Mouse (Mus musculus) lung, embryonic 16.5 days (tissue): ENCODE measurements at regions not wholly inside any gene's neighbourhood (a gene's known extent, or its start where the extent isn't known, plus 50 kb on each side); places are given as distances from the start of the nearest gene placed in this dataset.
A peak's percentile ranks its signal among the peaks of the same experiment; 100 is the strongest.

Experiments
- ATAC-seq: fragments of 200-750 bp; cut with Nextera tagmentation; 2 replicates; pipeline ENCODE4 v1.8.0; 2017; ENCODE audit warnings: low read depth, mild to moderate bottlenecking, moderate library complexity
- H3K27ac ChIP-seq: fragments of 300-500 bp; sonication (generic); 2 replicates; pipeline ENCODE4 v1.5.1; 2014; ENCODE audit warnings: mild to moderate bottlenecking, control low read depth, low read length
- H3K27me3 ChIP-seq: fragments of 300-500 bp; sonication (generic); 2 replicates; pipeline ENCODE4 v1.6.1; 2014; ENCODE audit warnings: low read depth, low read length, mixed read lengths; ENCODE audit not compliant: control insufficient read depth, insufficient read depth
- H3K36me3 ChIP-seq: fragments of 300-500 bp; sonication (generic); 2 replicates; pipeline ENCODE4 v1.6.1; 2014; ENCODE audit warnings: low read length; ENCODE audit not compliant: control insufficient read depth, insufficient read depth
- H3K4me1 ChIP-seq: fragments of 300-500 bp; sonication (generic); replicated peaks from 2 replicates; pipeline ENCODE4 v1.6.1; 2014; ENCODE audit warnings: low read length, mixed read lengths; ENCODE audit not compliant: control insufficient read depth, insufficient read depth
- H3K4me2 ChIP-seq: fragments of 300-500 bp; sonication (generic); 2 replicates; pipeline ENCODE4 v1.6.1; 2014; ENCODE audit warnings: low read depth, low read length, control low read depth
- H3K4me3 ChIP-seq: fragments of 300-500 bp; sonication (generic); 2 replicates; pipeline ENCODE4 v1.5.1; 2014; ENCODE audit warnings: mild to moderate bottlenecking, low read length, control low read depth
- H3K9ac ChIP-seq: fragments of 300-500 bp; sonication (generic); 2 replicates; pipeline ENCODE4 v1.6.1; 2014; ENCODE audit warnings: low read length, control low read depth
- H3K9me3 ChIP-seq: fragments of 300-500 bp; sonication (generic); 2 replicates; pipeline ENCODE4 v1.6.1; 2016; ENCODE audit warnings: low read length; ENCODE audit not compliant: control insufficient read depth
- WGBS: fragments of 180-500 bp; shearing (Covaris S2); extraction: QIAGEN DNeasy Blood & Tissue Kit; methylation state at CpG from one replicate; pipeline ENCODE4 v1.1.7; 2014; 5-methylcytosine and 5-hydroxymethylcytosine counted together

- 0 out of 2 replicates have a peak, but pooled peaks cover 3% of the 10 kb centered on the region for H3K9me3 ChIP-seq
- WGBS: 1% methylated on average over 4 of the region's 4 CpGs
Observed at GRCm38 (mm10) chr5:132923365-132923764, 380.2 kb upstream of the Auts2 start.

DNA sequence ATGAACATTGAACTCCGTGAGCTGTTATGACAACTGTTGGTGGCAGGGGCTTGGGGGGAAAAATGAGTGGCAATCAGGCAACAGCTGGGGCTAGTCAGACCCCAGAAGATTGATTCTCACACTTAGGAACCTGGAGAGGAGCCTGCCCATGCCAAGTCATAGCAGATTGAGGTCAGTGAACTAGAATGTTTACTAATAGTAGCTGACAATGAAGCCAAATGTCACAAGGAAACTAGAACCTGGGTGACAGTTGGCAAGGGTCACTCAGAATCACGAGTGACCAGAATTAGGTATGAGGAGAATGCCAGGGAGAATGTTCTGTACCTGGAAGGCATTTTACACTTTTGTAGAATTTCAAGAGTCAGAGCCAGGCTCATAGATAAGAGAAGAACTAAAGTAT is 365.9 kb upstream of the Auts2 start:
- Histone ChIP-seq H3K4me1 (no peaks in the 10 kb centered on the region), H3K4me2 (no peak overlapping the region), H3K9ac (no peak overlapping the region), H3K36me3 (no peaks in the 10 kb centered on the region), H3K4me3 (no peak overlapping the region), H3K27me3 (no peaks in the 10 kb centered on the region), H3K9me3 (no peaks in the 10 kb centered on the region), H3K27ac (no peak overlapping the region)
- WGBS: 37% methylated on average over 2 of the region's 2 CpGs
- ATAC-seq: no peak

More at GRCm38 (mm10) chr5:132923365-132923764, 380.2 kb upstream of the Auts2 start:
- peaks cover 8% of the 10 kb centered on the region; the same call in 1 of the 2 replicates for H3K4me1 ChIP-seq
- no peak overlapping the region for H3K9ac ChIP-seq
- H3K27ac ChIP-seq: no peak overlapping the region
- no peak overlapping the region for H3K4me2 ChIP-seq
- no peaks in the 10 kb centered on the region for H3K27me3 ChIP-seq
- ATAC-seq: peak; percentile 91
- H3K36me3 ChIP-seq: no peaks in the 10 kb centered on the region
- no peak overlapping the region for H3K4me3 ChIP-seq

- no peak for ATAC-seq
- Histone ChIP-seq H3K27ac (no peak overlapping the region), H3K4me1 (no peaks in the 10 kb centered on the region), H3K9ac (no peak overlapping the region), H3K27me3 (no peaks in the 10 kb centered on the region), H3K4me3 (no peak overlapping the region), H3K36me3 (no peaks in the 10 kb centered on the region), H3K4me2 (no peak overlapping the region), H3K9me3 (no peaks in the 10 kb centered on the region)
- WGBS: 75% methylated on average over 8 of the region's 8 CpGs
Observed at GRCm38 (mm10) chr5:132908220-132908619, 365.1 kb upstream of the Auts2 start.

GRCm38 (mm10) chr5:132892591-132892990 is 349.4 kb upstream of the Auts2 start:
- Histone ChIP-seq H3K9me3 (no peaks in the 10 kb centered on the region), H3K27me3 (no peaks in the 10 kb centered on the region), H3K27ac (no peak overlapping the region), H3K4me2 (no peak overlapping the region), H3K36me3 (no peaks in the 10 kb centered on the region), H3K4me3 (no peak overlapping the region), H3K4me1 (no peaks in the 10 kb centered on the region), H3K9ac (no peak overlapping the region)
- WGBS: 83% methylated on average over 1 of the region's 1 CpGs
- ATAC-seq: no peak

- Histone ChIP-seq H3K27me3 (no peaks in the 10 kb centered on the region), H3K4me2 (no peak overlapping the region), H3K9me3 (no peaks in the 10 kb centered on the region), H3K4me3 (no peak overlapping the region), H3K27ac (no peak overlapping the region), H3K9ac (no peak overlapping the region), H3K36me3 (no peaks in the 10 kb centered on the region), H3K4me1 (no peaks in the 10 kb centered on the region)
- ATAC-seq: no peak
- 44% methylated on average over 2 of the region's 2 CpGs for WGBS
Observed at GRCm38 (mm10) chr5:132884130-132884529, 341.0 kb upstream of the Auts2 start.

GRCm38 (mm10) chr5:132882291-132882690 is 339.1 kb upstream of the Auts2 start:
- H3K27me3 ChIP-seq: no peaks in the 10 kb centered on the region
- no peak overlapping the region for H3K27ac ChIP-seq
- ATAC-seq: 0 out of 2 replicates have a peak, but pooled peaks have one; percentile 31
- H3K9ac ChIP-seq: no peak overlapping the region
- H3K4me1 ChIP-seq: no peaks in the 10 kb centered on the region
- no peak overlapping the region for H3K4me3 ChIP-seq
- no peak overlapping the region for H3K4me2 ChIP-seq
- H3K36me3 ChIP-seq: no peaks in the 10 kb centered on the region
- no peaks in the 10 kb centered on the region for H3K9me3 ChIP-seq
- 37% methylated on average over 3 of the region's 3 CpGs for whole genome bisulfite sequencing

DNA sequence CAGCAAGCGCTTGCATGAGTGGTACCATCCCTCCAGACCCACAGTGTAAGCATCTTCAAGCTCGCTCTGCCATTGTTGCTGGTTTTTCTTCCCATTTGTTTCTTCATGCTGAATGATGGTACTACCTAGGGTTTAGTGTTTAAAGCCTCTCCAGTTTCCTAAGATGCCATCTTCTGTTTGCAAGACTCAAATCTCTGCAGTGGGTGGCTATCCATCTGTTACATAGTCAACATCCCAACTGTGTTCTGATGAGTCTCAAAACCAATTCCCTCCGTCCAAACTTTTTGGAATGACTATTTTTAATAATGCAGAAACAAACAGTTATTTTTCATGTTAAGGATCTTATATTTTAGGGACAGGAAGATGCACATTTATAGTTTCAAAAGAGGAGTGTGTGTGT is 338.0 kb upstream of the Auts2 start:
- 88% methylated on average over 3 of the region's 3 CpGs for WGBS
- H3K4me1 ChIP-seq: no peaks in the 10 kb centered on the region

GRCm38 (mm10) chr5:132876336-132876840 is 333.2 kb upstream of the Auts2 start:
- H3K4me1 ChIP-seq: no peaks in the 10 kb centered on the region
- no peak overlapping the region for H3K4me3 ChIP-seq
- no peak overlapping the region for H3K27ac ChIP-seq
- H3K9me3 ChIP-seq: no peaks in the 10 kb centered on the region
- H3K36me3 ChIP-seq: no peaks in the 10 kb centered on the region
- no peak overlapping the region for H3K4me2 ChIP-seq
- WGBS: 38% methylated on average over 6 of the region's 6 CpGs
- H3K9ac ChIP-seq: no peak overlapping the region
- no peak for ATAC-seq
- no peaks in the 10 kb centered on the region for H3K27me3 ChIP-seq

More for the DNA sequence above, 338.0 kb upstream of the Auts2 start:
- Histone ChIP-seq H3K36me3 (no peaks in the 10 kb centered on the region), H3K9me3 (no peaks in the 10 kb centered on the region), H3K4me3 (no peak overlapping the region), H3K4me2 (no peak overlapping the region), H3K9ac (no peak overlapping the region), H3K27me3 (no peaks in the 10 kb centered on the region), H3K27ac (no peak overlapping the region)
- no peak for ATAC-seq

DNA sequence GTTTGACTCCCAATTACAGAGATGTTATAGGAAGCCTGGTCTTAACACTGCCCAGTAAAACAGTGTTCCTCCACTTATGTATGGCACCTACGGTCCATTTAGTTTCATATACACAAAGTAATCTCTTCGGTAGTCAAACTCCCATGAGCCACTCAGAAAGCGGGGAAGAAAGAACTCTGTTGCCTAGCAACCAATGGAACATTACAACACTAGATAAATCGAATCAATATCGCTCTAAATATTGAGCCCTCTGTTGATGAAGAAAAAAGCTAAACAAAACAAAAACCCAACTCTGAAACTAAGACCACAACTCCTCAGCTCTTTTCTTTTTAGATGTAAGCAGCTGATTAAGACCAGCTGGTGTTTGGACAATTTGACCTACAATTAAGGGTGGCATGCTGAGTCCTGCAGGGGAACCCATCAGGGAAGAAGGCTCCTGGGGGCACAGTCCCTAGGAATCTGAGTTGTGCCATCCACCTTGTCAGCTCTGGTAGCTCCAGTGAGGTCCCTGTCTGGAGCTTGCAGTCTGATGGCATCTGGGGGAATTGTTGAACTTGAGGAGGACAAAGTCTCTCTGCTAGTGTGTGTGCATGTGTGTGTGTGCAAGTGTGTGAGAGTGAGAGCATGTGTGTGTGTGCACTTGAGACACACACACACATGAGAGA is 315.8 kb upstream of the Auts2 start:
- Histone ChIP-seq H3K36me3 (no peaks in the 10 kb centered on the region), H3K9me3 (no peaks in the 10 kb centered on the region), H3K27ac (no peak overlapping the region), H3K4me1 (no peaks in the 10 kb centered on the region), H3K9ac (no peak overlapping the region), H3K4me2 (no peak overlapping the region), H3K27me3 (no peaks in the 10 kb centered on the region), H3K4me3 (no peak overlapping the region)
- no peak for ATAC-seq
- WGBS: 68% methylated on average over 5 of the region's 5 CpGs
